Mouse (Mus musculus) E14TG2a.4 (cell line): ENCODE data around the gene Snapin.

Experiments used
- CTCF ChIP-seq: conservative IDR thresholded peaks from 2 replicates; pipeline ENCODE4 v1.5.1; 2014; ENCODE audit warnings: low read length
- POU5F1 ChIP-seq: IDR thresholded peaks from 2 replicates; pipeline ENCODE4 v1.6.1; 2014; ENCODE audit warnings: low read length, borderline replicate concordance

- no peak for TF ChIP-seq CTCF
- no peak for TF ChIP-seq POU5F1
Measured at GRCm38 (mm10) chr3:90465081-90465685, 25.6 kb downstream of the Snapin start.
